In the genomic region with DNA sequence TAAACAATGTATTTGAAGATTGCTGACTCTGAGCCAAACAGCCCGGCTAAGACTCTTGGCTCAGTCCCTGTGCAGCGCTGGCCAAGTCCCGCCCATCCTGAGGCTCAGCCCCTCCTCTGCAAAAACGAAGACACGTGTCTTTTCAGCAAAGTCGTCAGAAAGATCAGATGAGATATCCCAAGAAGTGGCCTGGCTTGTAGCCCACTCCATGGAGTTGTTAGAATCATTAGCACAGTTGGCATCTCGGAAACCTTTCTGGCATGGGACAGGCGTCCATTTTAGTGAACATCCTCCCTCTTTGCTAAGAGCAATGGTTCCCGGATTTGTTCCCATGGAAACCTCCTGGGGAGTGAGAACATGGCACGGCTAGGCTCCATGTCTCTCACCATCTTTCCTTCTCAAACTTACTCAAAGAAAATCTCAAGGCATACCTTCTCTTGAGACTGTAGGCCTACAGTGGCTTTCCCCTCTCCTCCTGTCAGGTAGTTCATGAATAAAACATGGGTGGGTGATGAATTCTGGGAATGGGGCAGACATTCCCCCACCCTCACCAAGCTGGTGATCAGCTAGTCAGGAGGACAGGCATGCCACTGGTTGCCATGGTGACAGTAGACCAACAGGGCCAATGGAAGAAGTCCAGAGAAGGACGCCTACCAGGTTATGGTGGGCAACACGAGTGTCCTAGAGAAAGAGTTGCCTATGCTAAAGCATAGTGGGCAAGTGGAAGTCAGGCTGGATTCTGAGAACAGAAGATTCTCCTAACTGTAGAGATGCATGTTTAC, we compare ENCODE assay signal across 10 mouse cellular contexts. TPM values are rescaled to one million over a fixed set of nuclear protein-coding genes. Genes with fewer than 3 reads are reported as not detected.
A peak's percentile ranks its signal among the peaks of the same experiment; 100 is the strongest.
DNase-seq lines count a peak whose midpoint lies in the region; ATAC-seq and TF ChIP-seq lines count a peak whose summit lies in the region.
"Had no signal": no experiment of that assay in that cellular context is flagged by ENCODE, and none has a peak within 500 bp of the region (broad histone marks: within the 10 kb centered on the region; RNA-seq: fewer than 3 reads in every experiment).

No protein-coding gene starts in this region.

- DNase-seq in heart, adult 11 months = peak; percentile 98
- peak; percentile 83 for DNase-seq in adrenal gland, adult 2 months
- no peak for DNase-seq in limb, embryonic 10.5 days (ENCODE audit: low spot score)
- DNase-seq in stomach, postnatal 0 days (ENCODE audit: low spot score) = peak; percentile 49
- DNase-seq in thymus, postnatal 36 days = no peak
- DNase-seq in thymus, adult 18-20 months = no peak

- no peak overlapping the region for H3K9ac ChIP-seq in heart, embryonic 11.5 days (ENCODE audit: low read depth, low read length)
- H3K9ac ChIP-seq in heart, embryonic 13.5 days = no peak overlapping the region
- no peak overlapping the region for H3K9ac ChIP-seq in stomach, postnatal 0 days (ENCODE audit: low read length)
- H3K9ac ChIP-seq: midbrain, embryonic 12.5 days had no signal

- no peak overlapping the region for H3K4me3 ChIP-seq in heart, embryonic 11.5 days (ENCODE audit: low read depth, low read length)
- no peak overlapping the region for H3K4me3 ChIP-seq in heart, embryonic 13.5 days
- H3K4me3 ChIP-seq in limb, embryonic 10.5 days = no peak overlapping the region
- no peak overlapping the region for H3K4me3 ChIP-seq in stomach, postnatal 0 days (ENCODE audit: low read depth, low read length)
- H3K4me3 ChIP-seq: erythroblast, embryonic 14.5 days; midbrain, embryonic 12.5 days had no signal

- 62% methylated on average over 12 of the region's 12 CpGs for WGBS in heart, embryonic 11.5 days (ENCODE audit: insufficient replicate concordance)
- WGBS in heart, embryonic 13.5 days = 45% methylated on average over 12 of the region's 12 CpGs
- WGBS in limb, embryonic 10.5 days = 77% methylated on average over 12 of the region's 12 CpGs
- WGBS in stomach, postnatal 0 days = 23% methylated on average over 12 of the region's 12 CpGs

- TF ChIP-seq CTCF in stomach, postnatal 0 days (IDR thresholded peaks at IDR 0.05; ENCODE audit: low read depth) = no peak

- ATAC-seq in heart, embryonic 11.5 days (replicated peaks; ENCODE audit: insufficient number of reproducible peaks, low FRiP score, low TSS enrichment) = no peak
- ATAC-seq in heart, embryonic 13.5 days (ENCODE audit: extremely low read depth, insufficient number of reproducible peaks, low FRiP score, low TSS enrichment) = no peak; the same call in 1 of the 2 replicates
- peak; percentile 47; the same call in 1 of the 2 replicates for ATAC-seq in stomach, postnatal 0 days (ENCODE audit: low FRiP score, low TSS enrichment)

- peaks cover 42% of the 10 kb centered on the region for H3K4me1 ChIP-seq in heart, embryonic 11.5 days (ENCODE audit: control insufficient read depth, insufficient read depth, low read length)
- peaks cover 89% of the 10 kb centered on the region for H3K4me1 ChIP-seq in heart, embryonic 13.5 days
- H3K4me1 ChIP-seq in limb, embryonic 10.5 days = peaks cover 71% of the 10 kb centered on the region
- H3K4me1 ChIP-seq in stomach, postnatal 0 days (replicated peaks; ENCODE audit: control insufficient read depth, insufficient read depth) = peaks cover 14% of the 10 kb centered on the region

- no peak for TF ChIP-seq EP300 in stomach, postnatal 0 days (optimal IDR thresholded peaks at IDR 0.05)

- no peaks in the 10 kb centered on the region for H3K36me3 ChIP-seq in heart, embryonic 11.5 days (ENCODE audit: control insufficient read depth, insufficient read depth, low read length)
- H3K36me3 ChIP-seq in heart, embryonic 13.5 days = no peaks in the 10 kb centered on the region
- H3K36me3 ChIP-seq in limb, embryonic 10.5 days = no peaks in the 10 kb centered on the region
- no peaks in the 10 kb centered on the region for H3K36me3 ChIP-seq in stomach, postnatal 0 days (ENCODE audit: control insufficient read depth, insufficient read depth, low read length)
- H3K36me3 ChIP-seq: midbrain, embryonic 12.5 days had no signal

- no peak overlapping the region for H3K4me2 ChIP-seq in heart, embryonic 11.5 days
- H3K4me2 ChIP-seq in heart, embryonic 13.5 days = no peak overlapping the region
- H3K4me2 ChIP-seq in stomach, postnatal 0 days (replicated peaks; ENCODE audit: low read depth) = no peak overlapping the region
- H3K4me2 ChIP-seq: midbrain, embryonic 12.5 days had no signal

- H3K9me3 ChIP-seq in heart, embryonic 11.5 days (replicated peaks; ENCODE audit: control insufficient read depth, low read length) = no peaks in the 10 kb centered on the region
- H3K9me3 ChIP-seq in heart, embryonic 13.5 days = no peaks in the 10 kb centered on the region
- H3K9me3 ChIP-seq in limb, embryonic 10.5 days (replicated peaks) = no peaks in the 10 kb centered on the region
- H3K9me3 ChIP-seq in stomach, postnatal 0 days (ENCODE audit: control insufficient read depth, low read length) = no peaks in the 10 kb centered on the region
- H3K9me3 ChIP-seq: midbrain, embryonic 12.5 days had no signal

- H3K27ac ChIP-seq in heart, embryonic 11.5 days (ENCODE audit: low read depth, low read length) = no peak overlapping the region
- H3K27ac ChIP-seq in heart, embryonic 13.5 days (replicated peaks) = peak overlapping the region; percentile 20; the same call in 1 of the 2 replicates
- H3K27ac ChIP-seq in limb, embryonic 10.5 days = 0 out of 2 replicates have a peak overlapping the region, but pooled peaks have one; percentile 47
- no peak overlapping the region for H3K27ac ChIP-seq in stomach, postnatal 0 days (replicated peaks)
- H3K27ac ChIP-seq: midbrain, embryonic 12.5 days had no signal

- H3K27me3 ChIP-seq in heart, embryonic 11.5 days (ENCODE audit: control insufficient read depth, insufficient read depth, low read length) = no peaks in the 10 kb centered on the region
- H3K27me3 ChIP-seq in heart, embryonic 13.5 days (replicated peaks) = no peaks in the 10 kb centered on the region
- H3K27me3 ChIP-seq in limb, embryonic 10.5 days (ENCODE audit: low read depth, poor library complexity, severe bottlenecking) = no peaks in the 10 kb centered on the region
- H3K27me3 ChIP-seq in stomach, postnatal 0 days (ENCODE audit: control insufficient read depth, insufficient read depth, low read length) = no peaks in the 10 kb centered on the region

RNA-seq across cellular contexts. Expression of a gene that starts 11.3 kb away (rescaled TPM):
- polyA plus RNA-seq in heart, embryonic 11.5 days (2014; fragmentation: Nextera tagmentation; extraction: Ambion mirVana) = 65.0 and 94.5 TPM in 2 replicates
- 10 to 100 TPM; 30.7 to 69.6 TPM for total RNA-seq in adrenal gland, adult 2 months (2021)
- 80.5 and 129 TPM in 2 replicates for polyA plus RNA-seq in adrenal gland, adult 2 months (2012; rRNA removed)
- polyA plus RNA-seq in heart, embryonic 13.5 days (2015; fragmentation: Nextera tagmentation; extraction: Ambion mirVana) = 59.4 and 64.5 TPM in 2 replicates
- 26.3 and 38.9 TPM in 2 replicates for polyA plus RNA-seq in limb, embryonic 10.5 days (2016; fragmentation: Nextera tagmentation; extraction: Ambion mirVana)
- 140 and 149 TPM in 2 replicates for polyA plus RNA-seq in stomach, postnatal 0 days (2015; fragmentation: Nextera tagmentation; extraction: Ambion mirVana)

RNA-seq across cellular contexts. Expression of a gene that starts 49.7 kb away (rescaled TPM):
- 0.37 and 1.1 TPM in 2 replicates for polyA plus RNA-seq in heart, embryonic 11.5 days (2014; fragmentation: Nextera tagmentation; extraction: Ambion mirVana)
- total RNA-seq in adrenal gland, adult 2 months (2021) = under 1 TPM in 1 of 2 experiments, not detected in 1; 0.49 TPM
- not detected in 2 replicates for polyA plus RNA-seq in adrenal gland, adult 2 months (2012; rRNA removed)
- polyA plus RNA-seq in heart, embryonic 13.5 days (2015; fragmentation: Nextera tagmentation; extraction: Ambion mirVana) = 0.19 and 3.0 TPM in 2 replicates
- polyA plus RNA-seq in limb, embryonic 10.5 days (2016; fragmentation: Nextera tagmentation; extraction: Ambion mirVana) = not detected in 2 replicates
- 0.19 and 0.27 TPM in 2 replicates for polyA plus RNA-seq in stomach, postnatal 0 days (2015; fragmentation: Nextera tagmentation; extraction: Ambion mirVana)
- polyA plus RNA-seq: midbrain, embryonic 12.5 days had no signal

Comparison
In these comparisons a context has a peak if more than half of its experiments do, and no peak if none do; other contexts are left out.
1. H3K27ac ChIP-seq: peak in heart, embryonic 13.5 days (single experiment) and limb, embryonic 10.5 days (single experiment); none in heart, embryonic 11.5 days (single experiment) and stomach, postnatal 0 days (single experiment).
2. DNase-seq: peak in heart, adult 11 months (single experiment), adrenal gland, adult 2 months (single experiment) and stomach, postnatal 0 days (single experiment); none in limb, embryonic 10.5 days (single experiment), thymus, postnatal 36 days (0 of 2) and thymus, adult 18-20 months (0 of 2).